Mouse (Mus musculus) spleen, adult 2 months (tissue): Measurements from ENCODE around the gene Chst15.

Experiments used
- CTCF ChIP-seq: fragments of 200-500 bp; IDR thresholded peaks from 2 replicates; pipeline ENCODE4 v1.5.1; 2011; ENCODE audit warnings: mild to moderate bottlenecking, inconsistent platforms; ENCODE audit not compliant: insufficient read depth, insufficient read length, insufficient replicate concordance; ENCODE audit errors: extremely low read depth
- POLR2A ChIP-seq: fragments of 200-500 bp; IDR thresholded peaks from 2 replicates; pipeline ENCODE4 v1.6.1; 2011; ENCODE audit warnings: low read depth, low read length, inconsistent platforms

DNA sequence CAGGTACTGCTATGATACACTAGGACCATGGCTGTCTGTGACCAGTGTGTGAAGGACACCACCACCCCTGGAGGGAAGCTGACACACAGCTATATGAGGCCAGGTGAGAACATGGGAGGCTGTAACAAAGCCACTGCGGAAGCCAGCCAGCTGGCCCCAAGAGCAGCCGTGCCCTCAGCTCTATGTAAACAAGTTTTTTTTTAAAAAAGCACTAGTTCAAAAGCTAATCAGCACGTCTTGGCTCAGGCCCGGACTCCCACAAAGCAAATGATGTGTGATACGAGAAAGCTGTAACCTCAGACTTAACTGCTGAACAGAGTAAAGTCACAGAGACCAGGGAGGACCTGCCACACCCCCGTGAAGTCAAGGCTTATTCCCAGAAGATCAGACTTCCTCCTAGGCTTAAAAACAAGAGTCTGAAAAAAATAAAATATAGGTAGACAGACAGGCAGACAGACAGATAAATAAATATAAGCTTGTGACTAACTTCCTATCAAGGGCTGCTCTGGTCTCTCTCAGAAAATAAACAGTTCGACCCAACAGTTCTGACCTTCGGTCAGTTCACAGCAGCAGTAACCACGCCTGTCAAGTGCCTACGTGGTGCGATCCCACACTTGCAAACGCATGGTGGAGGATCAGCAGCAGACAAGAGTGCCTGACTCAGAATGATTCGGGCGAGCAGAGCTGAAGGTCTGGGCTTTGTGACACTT is 30.2 kb downstream of the Chst15 start:
- TF ChIP-seq CTCF (no peak), POLR2A (no peak)
